Mouse (Mus musculus) cerebellum, postnatal 25 days (tissue): ENCODE data around the gene 4930402H24Rik.

Source experiments
- DNase-seq, 2 experiments: peaks; one replicate each; pipeline ENCODE4 v3.0.0; 2021; ENCODE audit warnings: mixed read lengths in 2 of 2

Gene 4930402H24Rik

DNA sequence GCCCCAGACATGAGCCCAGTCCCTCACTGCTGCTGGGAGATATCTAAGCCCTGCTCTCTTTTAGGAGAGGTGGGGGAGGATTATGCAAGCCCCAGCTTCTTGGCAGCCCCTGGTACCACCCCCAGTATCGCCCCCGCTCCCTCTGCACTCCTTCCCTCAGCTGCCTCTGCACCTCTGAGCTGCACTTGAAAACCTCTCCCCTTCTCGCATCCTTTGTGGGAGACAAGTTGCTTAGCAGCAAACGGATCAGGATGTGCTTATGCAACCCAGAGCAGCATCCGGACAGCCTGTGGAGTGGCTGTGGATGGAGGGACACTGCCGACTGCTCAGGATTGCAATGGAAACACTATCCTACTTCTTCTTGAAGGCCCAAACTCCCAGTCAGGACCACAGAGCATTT is 248.7 kb downstream of the 4930402H24Rik start:
- DNase-seq, result no peak

DNA sequence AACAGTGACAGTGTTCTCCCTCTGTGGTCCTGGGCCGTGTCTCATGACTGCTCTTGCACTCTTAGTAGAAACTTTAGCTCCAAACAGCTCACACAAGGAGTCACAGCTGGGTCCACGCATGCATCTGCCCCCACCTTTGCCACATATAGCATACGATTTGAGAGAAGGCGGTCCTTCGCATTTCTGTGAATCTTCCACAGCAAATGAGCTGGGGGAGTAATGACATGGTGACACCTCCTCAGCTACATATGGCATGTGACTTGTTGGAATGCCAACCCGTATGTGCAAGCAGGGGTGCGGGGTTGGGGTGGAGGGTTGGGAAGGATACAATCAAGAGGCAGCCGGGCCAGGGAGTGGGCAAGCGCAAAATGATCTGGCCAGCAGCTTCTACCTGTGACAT is 249.7 kb downstream of the 4930402H24Rik start:
- no peak for DNase-seq
